Mouse (Mus musculus): ENCODE data around the gene Epha6. TPM values are rescaled to one million over a fixed set of nuclear protein-coding genes. Genes with fewer than 3 reads are reported as not detected.

Epha6 gene
- polyA plus RNA-seq, 1 experiment from 2014 or later: 0.46 TPM

GRCm38 (mm10) chr16:60028381-60028780 is 577.0 kb downstream of the Epha6 start:
- H3K4me1 ChIP-seq: no peaks in the 10 kb centered on the region
- H3K27me3 ChIP-seq (ENCODE audit: insufficient read depth, poor library complexity, severe bottlenecking): no peaks in the 10 kb centered on the region
- H3K9me3 ChIP-seq: no peaks in the 10 kb centered on the region
- H3K36me3 ChIP-seq: no peaks in the 10 kb centered on the region
- H3K27ac ChIP-seq: no peak overlapping the region
- no peak overlapping the region for H3K4me3 ChIP-seq
- 56% methylated on average over 1 of the region's 1 CpGs for WGBS
- no peak for DNase-seq (ENCODE audit: low spot score)

- H3K9me3 ChIP-seq: no peaks in the 10 kb centered on the region
- H3K4me3 ChIP-seq: no peak overlapping the region
- 81% methylated on average over 2 of the region's 2 CpGs for whole genome bisulfite sequencing
- H3K27me3 ChIP-seq (ENCODE audit: insufficient read depth, poor library complexity, severe bottlenecking): no peaks in the 10 kb centered on the region
- H3K4me1 ChIP-seq: no peaks in the 10 kb centered on the region
- H3K36me3 ChIP-seq: no peaks in the 10 kb centered on the region
- H3K27ac ChIP-seq: no peak overlapping the region
- no peak for DNase-seq (ENCODE audit: low spot score)
Measured at GRCm38 (mm10) chr16:60006857-60007568, 598.3 kb downstream of the Epha6 start.

- no peaks in the 10 kb centered on the region for H3K4me1 ChIP-seq
- WGBS: 62% methylated on average over 4 of the region's 4 CpGs
- DNase-seq (ENCODE audit: low spot score): no peak
- no peaks in the 10 kb centered on the region for H3K36me3 ChIP-seq
- no peak overlapping the region for H3K4me3 ChIP-seq
- no peaks in the 10 kb centered on the region for H3K27me3 ChIP-seq (ENCODE audit: insufficient read depth, poor library complexity, severe bottlenecking)
- no peak overlapping the region for H3K27ac ChIP-seq
- no peaks in the 10 kb centered on the region for H3K9me3 ChIP-seq
Measured at GRCm38 (mm10) chr16:59969816-59970215, 635.5 kb downstream of the Epha6 start.

GRCm38 (mm10) chr16:59955731-59956130 is 649.6 kb downstream of the Epha6 start:
- 76% methylated on average over 2 of the region's 2 CpGs for WGBS
- DNase-seq (ENCODE audit: low spot score): no peak
- Histone ChIP-seq H3K27me3 (ENCODE audit: insufficient read depth, poor library complexity, severe bottlenecking) (no peaks in the 10 kb centered on the region), H3K27ac (no peak overlapping the region), H3K4me1 (no peaks in the 10 kb centered on the region), H3K9me3 (no peaks in the 10 kb centered on the region), H3K4me3 (no peak overlapping the region), H3K36me3 (no peaks in the 10 kb centered on the region)

GRCm38 (mm10) chr16:59923696-59924095 is 681.6 kb downstream of the Epha6 start:
- Histone ChIP-seq H3K4me3 (no peak overlapping the region), H3K27ac (no peak overlapping the region), H3K4me1 (no peaks in the 10 kb centered on the region), H3K27me3 (ENCODE audit: insufficient read depth, poor library complexity, severe bottlenecking) (no peaks in the 10 kb centered on the region), H3K36me3 (no peaks in the 10 kb centered on the region), H3K9me3 (no peaks in the 10 kb centered on the region)
- WGBS: 90% methylated on average over 4 of the region's 4 CpGs
- no peak for DNase-seq (ENCODE audit: low spot score)

- no peak for DNase-seq (ENCODE audit: low spot score)
- Histone ChIP-seq H3K27me3 (ENCODE audit: insufficient read depth, poor library complexity, severe bottlenecking) (no peaks in the 10 kb centered on the region), H3K27ac (no peak overlapping the region), H3K4me1 (no peaks in the 10 kb centered on the region), H3K9me3 (no peaks in the 10 kb centered on the region), H3K36me3 (no peaks in the 10 kb centered on the region), H3K4me3 (no peak overlapping the region)
- 91% methylated on average over 13 of the region's 13 CpGs for WGBS
Measured at GRCm38 (mm10) chr16:59880073-59880472, 725.3 kb downstream of the Epha6 start.

- no peaks in the 10 kb centered on the region for H3K4me1 ChIP-seq
- no peaks in the 10 kb centered on the region for H3K27me3 ChIP-seq (ENCODE audit: insufficient read depth, poor library complexity, severe bottlenecking)
- no peaks in the 10 kb centered on the region for H3K36me3 ChIP-seq
- H3K4me3 ChIP-seq: no peak overlapping the region
- 79% methylated on average over 3 of the region's 3 CpGs for WGBS
- no peak overlapping the region for H3K27ac ChIP-seq
- DNase-seq (ENCODE audit: low spot score): no peak
- H3K9me3 ChIP-seq: no peaks in the 10 kb centered on the region
Measured at GRCm38 (mm10) chr16:59871792-59872191, 733.5 kb downstream of the Epha6 start.

- H3K27ac ChIP-seq: no peak overlapping the region
- WGBS: 69% methylated on average over 7 of the region's 7 CpGs
- no peaks in the 10 kb centered on the region for H3K9me3 ChIP-seq
- no peak for DNase-seq (ENCODE audit: low spot score)
- no peaks in the 10 kb centered on the region for H3K36me3 ChIP-seq
- no peaks in the 10 kb centered on the region for H3K4me1 ChIP-seq
- no peak overlapping the region for H3K4me3 ChIP-seq
- no peaks in the 10 kb centered on the region for H3K27me3 ChIP-seq (ENCODE audit: insufficient read depth, poor library complexity, severe bottlenecking)
Measured at GRCm38 (mm10) chr16:59854160-59854717, 751.1 kb downstream of the Epha6 start.

GRCm38 (mm10) chr16:59852689-59853088 is 752.6 kb downstream of the Epha6 start:
- no peaks in the 10 kb centered on the region for H3K9me3 ChIP-seq
- WGBS: 75% methylated on average over 2 of the region's 2 CpGs
- no peaks in the 10 kb centered on the region for H3K4me1 ChIP-seq
- no peak overlapping the region for H3K4me3 ChIP-seq
- no peak overlapping the region for H3K27ac ChIP-seq
- DNase-seq (ENCODE audit: low spot score): no peak
- H3K36me3 ChIP-seq: no peaks in the 10 kb centered on the region
- H3K27me3 ChIP-seq (ENCODE audit: insufficient read depth, poor library complexity, severe bottlenecking): no peaks in the 10 kb centered on the region

- H3K27ac ChIP-seq: no peak overlapping the region
- H3K4me1 ChIP-seq: no peaks in the 10 kb centered on the region
- no peaks in the 10 kb centered on the region for H3K9me3 ChIP-seq
- WGBS: 17% methylated on average over 3 of the region's 3 CpGs
- no peaks in the 10 kb centered on the region for H3K36me3 ChIP-seq
- H3K4me3 ChIP-seq: no peak overlapping the region
- DNase-seq (ENCODE audit: low spot score): no peak
- H3K27me3 ChIP-seq (ENCODE audit: insufficient read depth, poor library complexity, severe bottlenecking): no peaks in the 10 kb centered on the region
Measured at GRCm38 (mm10) chr16:59846574-59846973, 758.8 kb downstream of the Epha6 start.

- Histone ChIP-seq H3K4me1 (no peaks in the 10 kb centered on the region), H3K4me3 (no peak overlapping the region), H3K9me3 (no peaks in the 10 kb centered on the region), H3K27me3 (ENCODE audit: insufficient read depth, poor library complexity, severe bottlenecking) (no peaks in the 10 kb centered on the region), H3K36me3 (no peaks in the 10 kb centered on the region), H3K27ac (no peak overlapping the region)
- 84% methylated on average over 4 of the region's 4 CpGs for WGBS
- DNase-seq (ENCODE audit: low spot score): no peak
Measured at GRCm38 (mm10) chr16:59836778-59837177, 768.6 kb downstream of the Epha6 start.

- WGBS: 88% methylated on average over 10 of the region's 10 CpGs
- Histone ChIP-seq H3K4me3 (no peak overlapping the region), H3K36me3 (no peaks in the 10 kb centered on the region), H3K27me3 (ENCODE audit: insufficient read depth, poor library complexity, severe bottlenecking) (no peaks in the 10 kb centered on the region), H3K9me3 (no peaks in the 10 kb centered on the region), H3K27ac (no peak overlapping the region), H3K4me1 (no peaks in the 10 kb centered on the region)
- DNase-seq (ENCODE audit: low spot score): no peak
Measured at GRCm38 (mm10) chr16:59836304-59836703, 769.0 kb downstream of the Epha6 start.

GRCm38 (mm10) chr16:59832468-59832867 is 772.9 kb downstream of the Epha6 start:
- H3K36me3 ChIP-seq: no peaks in the 10 kb centered on the region
- H3K4me1 ChIP-seq: no peaks in the 10 kb centered on the region
- 71% methylated on average over 5 of the region's 5 CpGs for WGBS
- no peaks in the 10 kb centered on the region for H3K9me3 ChIP-seq
- no peak for DNase-seq (ENCODE audit: low spot score)
- H3K27ac ChIP-seq: no peak overlapping the region
- H3K27me3 ChIP-seq (ENCODE audit: insufficient read depth, poor library complexity, severe bottlenecking): no peaks in the 10 kb centered on the region
- no peak overlapping the region for H3K4me3 ChIP-seq

- H3K4me3 ChIP-seq: no peak overlapping the region
- WGBS: 88% methylated on average over 13 of the region's 13 CpGs
- H3K27ac ChIP-seq: no peak overlapping the region
- H3K36me3 ChIP-seq: no peaks in the 10 kb centered on the region
- no peaks in the 10 kb centered on the region for H3K9me3 ChIP-seq
- H3K27me3 ChIP-seq (ENCODE audit: insufficient read depth, poor library complexity, severe bottlenecking): no peaks in the 10 kb centered on the region
- H3K4me1 ChIP-seq: no peaks in the 10 kb centered on the region
- DNase-seq (ENCODE audit: low spot score): no peak
Measured at GRCm38 (mm10) chr16:59829655-59830054, 775.7 kb downstream of the Epha6 start.
